Mouse (Mus musculus) testis, adult 2 months (tissue): ENCODE data around the gene Brinp1. TPM values are rescaled to one million over a fixed set of nuclear protein-coding genes. Genes with fewer than 3 reads are reported as not detected.
"Not testable (repeated sequence)": the region's sequence is repeated elsewhere in the genome, so short reads cannot be mapped to it uniquely, and the experiment has no call there.

ENCODE experiments used
- H3K27ac ChIP-seq: fragments of 200-500 bp; 2 replicates; pipeline ENCODE4 v1.5.1; 2012; ENCODE audit warnings: low read depth, low read length; ENCODE audit not compliant: control insufficient read depth, insufficient read depth
- H3K27me3 ChIP-seq: fragments of 200-500 bp; 2 replicates; pipeline ENCODE4 v1.6.1; 2012; ENCODE audit warnings: mild to moderate bottlenecking, low read length, moderate library complexity; ENCODE audit not compliant: control insufficient read depth, insufficient read depth
- H3K36me3 ChIP-seq: fragments of 200-500 bp; 2 replicates; pipeline ENCODE4 v1.6.1; 2012; ENCODE audit warnings: mild to moderate bottlenecking, low read length; ENCODE audit not compliant: control insufficient read depth, insufficient read depth
- H3K4me1 ChIP-seq: fragments of 200-500 bp; 2 replicates; pipeline ENCODE4 v1.6.1; 2012; ENCODE audit warnings: low read length; ENCODE audit not compliant: control insufficient read depth, insufficient read depth
- H3K4me3 ChIP-seq: fragments of 200-500 bp; 2 replicates; pipeline ENCODE4 v1.5.1; 2012; ENCODE audit warnings: low read depth, mild to moderate bottlenecking, low read length, moderate library complexity, mixed read lengths; ENCODE audit not compliant: control insufficient read depth
- CTCF ChIP-seq: fragments of 200-500 bp; IDR thresholded peaks from 2 replicates; pipeline ENCODE4 v1.5.1; 2012; ENCODE audit warnings: low read depth, mild to moderate bottlenecking, inconsistent platforms, low read length, moderate library complexity; ENCODE audit not compliant: control insufficient read depth, insufficient read depth, insufficient replicate concordance
- POLR2A ChIP-seq: fragments of 200-500 bp; IDR thresholded peaks from 2 replicates; pipeline ENCODE4 v1.6.1; 2012; ENCODE audit warnings: low read depth, mild to moderate bottlenecking, inconsistent platforms, low read length, moderate library complexity; ENCODE audit not compliant: control insufficient read depth
- polyA plus RNA-seq: library from polyadenylated mRNA; depleted of rRNA; stranded (reverse); fragments of >200 nt; gene quantifications from 2 replicates; pipeline ENCODE4 v1.2.3, GENCODE M21; 2012

The Brinp1 gene
- polyA plus RNA-seq, 1 experiment: 0.30 TPM

- no peaks in the 10 kb centered on the region for H3K4me1 ChIP-seq
- TF ChIP-seq CTCF (no peak), POLR2A (no peak)
- H3K27ac ChIP-seq: no peak overlapping the region
- no peaks in the 10 kb centered on the region for H3K36me3 ChIP-seq
- H3K27me3 ChIP-seq: no peaks in the 10 kb centered on the region
- no peak overlapping the region for H3K4me3 ChIP-seq
Measured at GRCm38 (mm10) chr4:68846976-68847375, 107.2 kb downstream of the Brinp1 start.

- no peaks in the 10 kb centered on the region for H3K36me3 ChIP-seq
- H3K27ac ChIP-seq: no peak overlapping the region
- H3K27me3 ChIP-seq: no peaks in the 10 kb centered on the region
- TF ChIP-seq CTCF (no peak), POLR2A (no peak)
- H3K4me3 ChIP-seq: no peak overlapping the region
- H3K4me1 ChIP-seq: no peaks in the 10 kb centered on the region
Measured at GRCm38 (mm10) chr4:68845964-68846363, 108.2 kb downstream of the Brinp1 start.

- not testable (repeated sequence) for H3K4me1 ChIP-seq, H3K27me3 ChIP-seq, H3K4me3 ChIP-seq, H3K27ac ChIP-seq, H3K36me3 ChIP-seq
Measured at GRCm38 (mm10) chr4:68813997-68814396, 140.2 kb downstream of the Brinp1 start.

- no peaks in the 10 kb centered on the region for H3K27me3 ChIP-seq
- no peaks in the 10 kb centered on the region for H3K36me3 ChIP-seq
- H3K4me1 ChIP-seq: no peaks in the 10 kb centered on the region
- no peak overlapping the region for H3K27ac ChIP-seq
- TF ChIP-seq POLR2A (no peak), CTCF (no peak)
- no peak overlapping the region for H3K4me3 ChIP-seq
Measured at GRCm38 (mm10) chr4:68806502-68806901, 147.7 kb downstream of the Brinp1 start.

GRCm38 (mm10) chr4:68801923-68802855, 152.0 kb downstream of the Brinp1 start:
- Histone ChIP-seq H3K36me3 (no peaks in the 10 kb centered on the region), H3K4me1 (no peaks in the 10 kb centered on the region), H3K4me3 (no peak overlapping the region), H3K27me3 (no peaks in the 10 kb centered on the region), H3K27ac (no peak overlapping the region)
- TF ChIP-seq POLR2A (no peak), CTCF (no peak)

GRCm38 (mm10) chr4:68790003-68790402, 164.2 kb downstream of the Brinp1 start:
- no peaks in the 10 kb centered on the region for H3K27me3 ChIP-seq
- no peaks in the 10 kb centered on the region for H3K4me1 ChIP-seq
- no peak overlapping the region for H3K4me3 ChIP-seq
- no peak for TF ChIP-seq POLR2A
- TF ChIP-seq CTCF: no peak
- no peak overlapping the region for H3K27ac ChIP-seq
- H3K36me3 ChIP-seq: no peaks in the 10 kb centered on the region

GRCm38 (mm10) chr4:68788477-68788999, 165.7 kb downstream of the Brinp1 start:
- H3K36me3 ChIP-seq: no peaks in the 10 kb centered on the region
- no peak overlapping the region for H3K4me3 ChIP-seq
- no peak overlapping the region for H3K27ac ChIP-seq
- H3K27me3 ChIP-seq: no peaks in the 10 kb centered on the region
- no peak for TF ChIP-seq CTCF
- no peak for TF ChIP-seq POLR2A
- H3K4me1 ChIP-seq: no peaks in the 10 kb centered on the region
